Mouse (Mus musculus) E14TG2a.4 (cell line): Measurements from ENCODE around the gene Ubiad1.

Experiments used
- CTCF ChIP-seq: conservative IDR thresholded peaks from 2 replicates; pipeline ENCODE4 v1.5.1; 2014; ENCODE audit warnings: low read length
- NANOG ChIP-seq: IDR thresholded peaks from 2 replicates; pipeline ENCODE4 v1.6.1; 2014; ENCODE audit warnings: borderline replicate concordance, low read length, mixed read lengths
- POU5F1 ChIP-seq: IDR thresholded peaks from 2 replicates; pipeline ENCODE4 v1.6.1; 2014; ENCODE audit warnings: low read length, borderline replicate concordance

GRCm38 (mm10) chr4:148389635-148390034, 54.9 kb downstream of the Ubiad1 start:
- TF ChIP-seq CTCF (no peak), NANOG (no peak), POU5F1 (no peak)
